Mouse (Mus musculus): ENCODE results near the gene Tcp11l2. TPM values are rescaled to one million over a fixed set of nuclear protein-coding genes. Genes with fewer than 3 reads are reported as not detected.

Tcp11l2 gene
- polyA plus RNA-seq, 1 experiment from 2014 or later, result 33.8 TPM

DNA sequence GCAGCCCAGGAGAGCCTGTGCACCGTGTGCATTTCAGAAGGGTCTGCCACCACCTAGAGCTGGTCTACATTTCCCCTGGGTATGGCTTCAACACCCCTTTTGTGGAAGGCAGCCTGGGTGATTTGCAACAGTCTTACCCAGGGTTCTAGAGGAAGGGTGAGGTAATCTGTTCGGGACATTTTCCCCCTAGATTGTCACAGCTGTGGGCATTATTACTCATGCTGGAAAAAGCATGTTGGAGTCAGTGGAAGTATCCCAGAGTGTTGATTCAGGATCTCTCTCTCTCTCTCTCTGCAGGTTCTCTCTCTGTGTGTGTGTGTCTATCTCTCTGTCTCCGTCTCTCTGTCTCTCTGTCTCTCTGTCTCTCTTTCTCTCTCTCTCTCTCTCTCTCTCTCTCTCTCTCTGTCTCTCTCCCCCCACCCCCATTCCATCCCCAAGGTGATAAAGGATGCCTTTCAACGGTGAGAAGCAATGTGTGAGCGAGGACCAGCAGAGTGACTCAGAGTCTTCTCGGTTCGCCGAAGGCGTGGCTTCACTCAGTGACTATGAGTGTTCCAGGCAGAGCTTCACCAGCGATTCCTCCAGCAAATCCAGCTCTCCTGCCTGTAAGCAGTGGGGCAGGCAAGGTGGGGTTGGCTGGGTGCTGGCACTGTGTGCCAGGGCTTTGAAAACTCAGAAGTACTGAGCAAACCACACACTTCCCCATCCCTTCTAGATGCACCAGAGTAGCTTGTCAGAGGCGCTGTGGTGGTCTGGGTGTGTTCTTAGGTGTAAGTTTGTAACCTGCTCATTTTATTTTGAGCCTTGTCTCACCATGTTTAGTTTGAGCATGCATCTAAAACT is 8.2 kb downstream of the Tcp11l2 start:
- Histone ChIP-seq H3K27ac (ENCODE audit: low read depth, low read length) (no peak overlapping the region), H3K9ac (replicated peaks; ENCODE audit: low read depth, low read length) (no peak overlapping the region), H3K4me2 (ENCODE audit: low read depth, low read length) (no peak overlapping the region), H3K4me1 (ENCODE audit: control insufficient read depth, insufficient read depth, low read length) (no peaks in the 10 kb centered on the region), H3K27me3 (ENCODE audit: control insufficient read depth, insufficient read depth, low read length) (no peaks in the 10 kb centered on the region), H3K9me3 (ENCODE audit: control insufficient read depth, low read length) (no peaks in the 10 kb centered on the region), H3K4me3 (ENCODE audit: low read depth, low read length) (no peak overlapping the region), H3K36me3 (ENCODE audit: control insufficient read depth, insufficient read depth, low read length) (no peaks in the 10 kb centered on the region)
- no peak for ATAC-seq (ENCODE audit: low read depth)
- 69% methylated on average over 11 of the region's 11 CpGs for WGBS

DNA sequence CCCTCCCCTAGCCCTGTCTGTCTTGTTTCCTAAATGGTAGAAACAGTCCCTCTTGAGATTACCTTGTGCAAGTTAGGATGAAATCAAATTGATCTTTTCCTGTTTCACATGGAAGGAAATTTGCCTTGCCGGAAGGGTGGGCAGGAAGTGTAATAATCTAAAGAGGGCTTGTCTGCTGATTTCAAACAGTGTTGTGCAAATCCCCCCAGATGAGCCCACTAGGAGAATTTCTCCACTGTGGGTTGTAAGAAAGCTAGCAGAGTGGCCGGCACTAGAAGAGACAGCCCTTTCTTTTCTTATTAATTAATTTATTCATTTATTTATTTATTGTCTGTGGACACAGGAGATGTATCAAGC is 8.8 kb downstream of the Tcp11l2 start:
- Histone ChIP-seq H3K4me1 (ENCODE audit: control insufficient read depth, insufficient read depth, low read length) (no peaks in the 10 kb centered on the region), H3K27ac (ENCODE audit: low read depth, low read length) (no peak overlapping the region), H3K27me3 (ENCODE audit: control insufficient read depth, insufficient read depth, low read length) (no peaks in the 10 kb centered on the region), H3K4me2 (ENCODE audit: low read depth, low read length) (no peak overlapping the region), H3K4me3 (ENCODE audit: low read depth, low read length) (no peak overlapping the region), H3K9ac (replicated peaks; ENCODE audit: low read depth, low read length) (no peak overlapping the region), H3K36me3 (ENCODE audit: control insufficient read depth, insufficient read depth, low read length) (0 out of 2 replicates have a peak, but pooled peaks cover 5% of the 10 kb centered on the region), H3K9me3 (ENCODE audit: control insufficient read depth, low read length) (no peaks in the 10 kb centered on the region)
- 84% methylated on average over 2 of the region's 2 CpGs for WGBS
- no peak for ATAC-seq (ENCODE audit: low read depth)

DNA sequence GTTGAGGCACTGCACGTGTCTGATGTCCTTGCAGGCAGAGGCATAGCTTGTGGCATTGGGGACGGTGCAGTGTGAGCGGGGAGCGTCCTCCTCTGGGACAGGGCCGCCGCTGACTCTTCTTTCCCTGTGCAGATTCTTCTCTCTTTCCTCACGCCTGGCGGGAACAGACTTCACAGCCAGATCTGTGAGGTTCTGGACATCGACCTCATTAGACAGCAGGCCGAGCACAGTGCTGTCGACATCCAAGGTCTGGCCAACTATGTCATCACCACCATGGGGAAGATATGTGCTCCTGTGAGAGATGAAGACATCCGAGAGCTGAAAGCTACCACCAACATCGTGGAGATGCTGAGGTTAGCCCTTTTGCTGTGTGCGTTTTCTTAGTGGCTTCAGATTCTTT is 14.5 kb downstream of the Tcp11l2 start:
- no peak for ATAC-seq (ENCODE audit: low read depth)
- 0 out of 2 replicates have a peak, but pooled peaks cover 7% of the 10 kb centered on the region for H3K36me3 ChIP-seq (ENCODE audit: control insufficient read depth, insufficient read depth, low read length)
- H3K4me3 ChIP-seq (ENCODE audit: low read depth, low read length), result no peak overlapping the region
- no peak overlapping the region for H3K9ac ChIP-seq (replicated peaks; ENCODE audit: low read depth, low read length)
- H3K27me3 ChIP-seq (ENCODE audit: control insufficient read depth, insufficient read depth, low read length), result no peaks in the 10 kb centered on the region
- no peaks in the 10 kb centered on the region for H3K4me1 ChIP-seq (ENCODE audit: control insufficient read depth, insufficient read depth, low read length)
- WGBS, result 89% methylated on average over 14 of the region's 14 CpGs
- no peak overlapping the region for H3K4me2 ChIP-seq (ENCODE audit: low read depth, low read length)
- H3K9me3 ChIP-seq (ENCODE audit: control insufficient read depth, low read length), result no peaks in the 10 kb centered on the region
- no peak overlapping the region for H3K27ac ChIP-seq (ENCODE audit: low read depth, low read length)

DNA sequence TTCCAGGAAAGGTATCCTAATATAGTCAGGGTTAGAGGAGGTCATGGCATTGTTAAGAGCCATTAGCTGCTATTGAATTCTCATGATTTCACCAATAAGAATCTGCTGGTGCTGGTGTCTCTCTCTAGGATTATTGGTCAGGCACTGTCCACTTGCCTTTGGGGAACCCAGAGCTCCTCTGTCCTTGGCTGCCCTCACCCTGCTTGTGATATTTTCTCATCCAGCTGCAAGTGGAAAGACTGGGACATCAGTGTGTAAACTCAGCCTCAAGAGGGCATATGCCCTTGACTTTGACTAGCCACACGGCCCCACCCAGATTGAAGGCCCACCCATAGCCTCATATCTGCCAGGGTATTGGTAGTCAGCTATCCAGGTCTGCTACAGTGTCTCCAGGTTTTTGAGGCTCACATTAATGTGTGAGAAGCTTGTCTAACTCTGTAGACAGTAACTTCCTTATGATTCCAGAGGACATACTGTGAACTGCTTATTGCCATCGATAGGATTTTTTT is 15.3 kb downstream of the Tcp11l2 start:
- H3K9me3 ChIP-seq (ENCODE audit: control insufficient read depth, low read length), result no peaks in the 10 kb centered on the region
- H3K27ac ChIP-seq (ENCODE audit: low read depth, low read length), result no peak overlapping the region
- H3K4me3 ChIP-seq (ENCODE audit: low read depth, low read length), result no peak overlapping the region
- no peaks in the 10 kb centered on the region for H3K27me3 ChIP-seq (ENCODE audit: control insufficient read depth, insufficient read depth, low read length)
- no peak overlapping the region for H3K9ac ChIP-seq (replicated peaks; ENCODE audit: low read depth, low read length)
- H3K4me1 ChIP-seq (ENCODE audit: control insufficient read depth, insufficient read depth, low read length), result no peaks in the 10 kb centered on the region
- no peak overlapping the region for H3K4me2 ChIP-seq (ENCODE audit: low read depth, low read length)
- no peak for ATAC-seq (ENCODE audit: low read depth)
- 0 out of 2 replicates have a peak, but pooled peaks cover 7% of the 10 kb centered on the region for H3K36me3 ChIP-seq (ENCODE audit: control insufficient read depth, insufficient read depth, low read length)
- 97% methylated on average over 2 of the region's 2 CpGs for WGBS

DNA sequence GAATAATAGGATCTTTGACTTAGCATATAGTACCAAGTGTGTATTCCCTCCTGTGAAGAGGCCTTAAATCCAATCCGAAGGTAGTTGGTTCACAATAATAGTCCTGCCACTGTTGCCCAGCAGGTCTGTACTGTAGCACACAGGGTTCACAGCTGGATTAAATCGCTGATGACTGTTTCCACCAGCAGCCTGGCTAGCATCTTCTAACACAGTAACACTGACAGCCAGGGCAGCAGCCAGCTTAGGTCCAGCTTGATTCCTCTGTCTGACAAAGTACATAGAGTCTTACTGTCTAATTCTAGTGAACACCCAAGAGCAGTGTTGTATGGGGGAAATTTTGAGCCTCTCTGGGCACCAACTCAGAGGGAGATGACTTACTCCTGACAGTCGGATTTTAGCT is 16.3 kb downstream of the Tcp11l2 start:
- WGBS, result 65% methylated on average over 3 of the region's 3 CpGs

GRCm38 (mm10) chr10:84597127-84597785 is 20.8 kb downstream of the Tcp11l2 start:
- Histone ChIP-seq H3K27me3 (ENCODE audit: control insufficient read depth, insufficient read depth, low read length) (no peaks in the 10 kb centered on the region), H3K27ac (ENCODE audit: low read depth, low read length) (no peak overlapping the region), H3K36me3 (ENCODE audit: control insufficient read depth, insufficient read depth, low read length) (no peaks in the 10 kb centered on the region), H3K9ac (replicated peaks; ENCODE audit: low read depth, low read length) (no peak overlapping the region), H3K4me1 (ENCODE audit: control insufficient read depth, insufficient read depth, low read length) (no peaks in the 10 kb centered on the region), H3K9me3 (ENCODE audit: control insufficient read depth, low read length) (no peaks in the 10 kb centered on the region), H3K4me3 (ENCODE audit: low read depth, low read length) (no peak overlapping the region), H3K4me2 (ENCODE audit: low read depth, low read length) (no peak overlapping the region)
- no peak for ATAC-seq (ENCODE audit: low read depth)
- 59% methylated on average over 3 of the region's 3 CpGs for WGBS

More for the DNA sequence above, 16.3 kb downstream of the Tcp11l2 start:
- Histone ChIP-seq H3K36me3 (ENCODE audit: control insufficient read depth, insufficient read depth, low read length) (0 out of 2 replicates have a peak, but pooled peaks cover 7% of the 10 kb centered on the region), H3K27ac (ENCODE audit: low read depth, low read length) (no peak overlapping the region), H3K9me3 (ENCODE audit: control insufficient read depth, low read length) (no peaks in the 10 kb centered on the region), H3K4me3 (ENCODE audit: low read depth, low read length) (no peak overlapping the region), H3K4me1 (ENCODE audit: control insufficient read depth, insufficient read depth, low read length) (no peaks in the 10 kb centered on the region), H3K27me3 (ENCODE audit: control insufficient read depth, insufficient read depth, low read length) (no peaks in the 10 kb centered on the region), H3K4me2 (ENCODE audit: low read depth, low read length) (no peak overlapping the region), H3K9ac (replicated peaks; ENCODE audit: low read depth, low read length) (no peak overlapping the region)
- no peak for ATAC-seq (ENCODE audit: low read depth)

- ATAC-seq (ENCODE audit: low read depth), result no peak
- Histone ChIP-seq H3K9ac (replicated peaks; ENCODE audit: low read depth, low read length) (no peak overlapping the region), H3K36me3 (ENCODE audit: control insufficient read depth, insufficient read depth, low read length) (no peaks in the 10 kb centered on the region), H3K4me3 (ENCODE audit: low read depth, low read length) (no peak overlapping the region), H3K4me1 (ENCODE audit: control insufficient read depth, insufficient read depth, low read length) (no peaks in the 10 kb centered on the region), H3K27ac (ENCODE audit: low read depth, low read length) (no peak overlapping the region), H3K27me3 (ENCODE audit: control insufficient read depth, insufficient read depth, low read length) (no peaks in the 10 kb centered on the region), H3K4me2 (ENCODE audit: low read depth, low read length) (no peak overlapping the region), H3K9me3 (ENCODE audit: control insufficient read depth, low read length) (no peaks in the 10 kb centered on the region)
- 15% methylated on average over 1 of the region's 1 CpGs for WGBS
Observed at GRCm38 (mm10) chr10:84598172-84598571, 21.7 kb downstream of the Tcp11l2 start.

DNA sequence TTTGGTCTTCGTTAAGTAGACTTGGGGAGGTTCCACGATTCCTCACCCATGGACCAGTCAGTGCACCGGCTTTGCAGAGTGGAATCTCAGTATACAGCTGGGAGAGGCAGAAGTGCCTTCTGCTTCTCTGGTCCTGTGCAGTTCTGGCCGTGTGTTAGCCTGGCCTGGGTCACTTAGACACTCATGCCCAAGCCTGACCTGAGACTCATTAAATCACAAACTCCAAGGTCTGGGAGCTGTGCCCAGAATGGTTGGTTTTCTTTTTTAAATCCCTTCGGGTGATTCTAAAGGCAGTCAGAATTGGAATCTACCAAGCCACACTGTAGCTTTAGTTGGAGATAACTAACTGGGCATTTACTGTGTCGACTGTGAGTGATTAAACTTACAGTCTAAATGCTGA is 23.7 kb downstream of the Tcp11l2 start:
- Histone ChIP-seq H3K9ac (replicated peaks; ENCODE audit: low read depth, low read length) (no peak overlapping the region), H3K9me3 (ENCODE audit: control insufficient read depth, low read length) (no peaks in the 10 kb centered on the region), H3K4me2 (ENCODE audit: low read depth, low read length) (no peak overlapping the region), H3K4me3 (ENCODE audit: low read depth, low read length) (no peak overlapping the region), H3K27me3 (ENCODE audit: control insufficient read depth, insufficient read depth, low read length) (no peaks in the 10 kb centered on the region), H3K36me3 (ENCODE audit: control insufficient read depth, insufficient read depth, low read length) (peaks cover 3% of the 10 kb centered on the region; the same call in 1 of the 2 replicates), H3K4me1 (ENCODE audit: control insufficient read depth, insufficient read depth, low read length) (no peaks in the 10 kb centered on the region), H3K27ac (ENCODE audit: low read depth, low read length) (no peak overlapping the region)
- 82% methylated on average over 6 of the region's 6 CpGs for WGBS
- ATAC-seq (ENCODE audit: low read depth), result no peak

- Histone ChIP-seq H3K9ac (replicated peaks; ENCODE audit: low read depth, low read length) (no peak overlapping the region), H3K27me3 (ENCODE audit: control insufficient read depth, insufficient read depth, low read length) (no peaks in the 10 kb centered on the region), H3K4me1 (ENCODE audit: control insufficient read depth, insufficient read depth, low read length) (no peaks in the 10 kb centered on the region), H3K27ac (ENCODE audit: low read depth, low read length) (no peak overlapping the region), H3K4me3 (ENCODE audit: low read depth, low read length) (no peak overlapping the region), H3K4me2 (ENCODE audit: low read depth, low read length) (no peak overlapping the region), H3K9me3 (ENCODE audit: control insufficient read depth, low read length) (no peaks in the 10 kb centered on the region), H3K36me3 (ENCODE audit: control insufficient read depth, insufficient read depth, low read length) (peaks cover 3% of the 10 kb centered on the region; the same call in 1 of the 2 replicates)
- no peak for ATAC-seq (ENCODE audit: low read depth)
- 60% methylated on average over 1 of the region's 1 CpGs for WGBS
Observed at GRCm38 (mm10) chr10:84604335-84604734, 27.9 kb downstream of the Tcp11l2 start.

Data from neural tube, embryonic 14.5 days (tissue).